Mouse (Mus musculus) testis, adult 2 months (tissue): ENCODE results near the gene Cep68. TPM values are rescaled to one million over a fixed set of nuclear protein-coding genes. Genes with fewer than 3 reads are reported as not detected.

Source experiments
- H3K27ac ChIP-seq: fragments of 200-500 bp; 2 replicates; pipeline ENCODE4 v1.5.1; 2012; ENCODE audit warnings: low read depth, low read length; ENCODE audit not compliant: control insufficient read depth, insufficient read depth
- H3K27me3 ChIP-seq: fragments of 200-500 bp; 2 replicates; pipeline ENCODE4 v1.6.1; 2012; ENCODE audit warnings: mild to moderate bottlenecking, low read length, moderate library complexity; ENCODE audit not compliant: control insufficient read depth, insufficient read depth
- H3K36me3 ChIP-seq: fragments of 200-500 bp; 2 replicates; pipeline ENCODE4 v1.6.1; 2012; ENCODE audit warnings: mild to moderate bottlenecking, low read length; ENCODE audit not compliant: control insufficient read depth, insufficient read depth
- H3K4me1 ChIP-seq: fragments of 200-500 bp; 2 replicates; pipeline ENCODE4 v1.6.1; 2012; ENCODE audit warnings: low read length; ENCODE audit not compliant: control insufficient read depth, insufficient read depth
- H3K4me3 ChIP-seq: fragments of 200-500 bp; 2 replicates; pipeline ENCODE4 v1.5.1; 2012; ENCODE audit warnings: low read depth, mild to moderate bottlenecking, low read length, moderate library complexity, mixed read lengths; ENCODE audit not compliant: control insufficient read depth
- CTCF ChIP-seq: fragments of 200-500 bp; IDR thresholded peaks from 2 replicates; pipeline ENCODE4 v1.5.1; 2012; ENCODE audit warnings: low read depth, mild to moderate bottlenecking, inconsistent platforms, low read length, moderate library complexity; ENCODE audit not compliant: control insufficient read depth, insufficient read depth, insufficient replicate concordance
- POLR2A ChIP-seq: fragments of 200-500 bp; IDR thresholded peaks from 2 replicates; pipeline ENCODE4 v1.6.1; 2012; ENCODE audit warnings: low read depth, mild to moderate bottlenecking, inconsistent platforms, low read length, moderate library complexity; ENCODE audit not compliant: control insufficient read depth
- polyA plus RNA-seq: library from polyadenylated mRNA; depleted of rRNA; stranded (reverse); fragments of >200 nt; gene quantifications from 2 replicates; pipeline ENCODE4 v1.2.3, GENCODE M21; 2012

Cep68 gene
- polyA plus RNA-seq, 1 experiment, result 7.2 TPM

DNA sequence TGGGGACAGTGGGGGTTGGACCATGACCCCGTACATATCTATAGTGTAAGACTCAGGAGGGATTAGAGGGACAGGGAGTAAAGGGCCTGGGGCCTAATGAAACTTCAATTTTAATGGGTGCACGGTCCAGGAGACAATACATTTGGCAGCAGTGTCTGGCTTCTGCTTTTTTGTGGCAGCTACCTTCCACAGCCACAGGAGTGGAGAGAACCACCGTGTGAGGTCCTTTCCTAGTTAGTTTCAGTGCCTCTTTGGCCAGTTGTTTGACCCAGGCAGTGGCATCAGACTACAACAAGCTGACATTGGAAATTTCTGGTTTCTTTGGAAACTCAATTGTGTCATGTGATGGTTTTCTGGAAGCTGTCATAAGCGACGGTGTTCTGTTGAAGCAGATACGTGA is 20.7 kb upstream of the Cep68 start:
- Histone ChIP-seq H3K4me1 (no peaks in the 10 kb centered on the region), H3K27me3 (no peaks in the 10 kb centered on the region), H3K27ac (no peak overlapping the region), H3K4me3 (no peak overlapping the region), H3K36me3 (no peaks in the 10 kb centered on the region)
- no peak for TF ChIP-seq POLR2A
- no peak for TF ChIP-seq CTCF

DNA sequence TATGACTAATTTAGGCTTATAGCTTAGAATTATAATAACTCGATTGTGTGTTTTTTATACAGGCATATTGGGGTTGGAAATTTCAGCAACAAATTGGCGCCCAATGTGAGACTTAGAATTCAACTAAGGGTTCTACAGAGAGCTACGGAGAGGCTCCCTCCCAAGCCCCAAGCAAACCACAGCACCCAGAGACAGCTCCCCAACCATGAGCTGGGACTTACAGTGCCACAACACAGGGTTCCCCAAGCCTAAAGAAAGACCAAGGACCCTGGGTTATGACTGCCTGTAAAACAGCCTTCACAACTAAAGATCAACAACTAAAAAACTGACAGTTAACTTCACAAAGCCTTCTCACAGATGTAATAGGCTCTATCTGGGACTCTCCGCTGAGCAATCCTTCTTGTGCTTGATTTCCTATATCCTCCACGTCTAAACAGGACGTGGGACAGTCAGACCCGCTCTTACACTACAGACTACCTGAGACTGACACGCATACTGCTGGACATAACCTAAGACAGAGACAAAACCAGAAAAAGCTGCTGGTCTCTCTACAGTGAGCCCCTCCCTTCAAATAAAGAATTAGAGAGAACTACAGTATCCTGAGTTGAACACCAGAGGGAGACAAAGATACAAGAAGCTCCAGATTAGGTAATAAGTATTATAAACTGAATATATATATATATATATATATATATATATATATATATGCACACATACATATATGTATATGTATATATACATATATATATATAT is 13.6 kb upstream of the Cep68 start:
- Histone ChIP-seq H3K27me3 (no peaks in the 10 kb centered on the region), H3K36me3 (no peaks in the 10 kb centered on the region), H3K4me3 (no peak overlapping the region), H3K27ac (no peak overlapping the region), H3K4me1 (no peaks in the 10 kb centered on the region)
- TF ChIP-seq CTCF (no peak), POLR2A (no peak)

DNA sequence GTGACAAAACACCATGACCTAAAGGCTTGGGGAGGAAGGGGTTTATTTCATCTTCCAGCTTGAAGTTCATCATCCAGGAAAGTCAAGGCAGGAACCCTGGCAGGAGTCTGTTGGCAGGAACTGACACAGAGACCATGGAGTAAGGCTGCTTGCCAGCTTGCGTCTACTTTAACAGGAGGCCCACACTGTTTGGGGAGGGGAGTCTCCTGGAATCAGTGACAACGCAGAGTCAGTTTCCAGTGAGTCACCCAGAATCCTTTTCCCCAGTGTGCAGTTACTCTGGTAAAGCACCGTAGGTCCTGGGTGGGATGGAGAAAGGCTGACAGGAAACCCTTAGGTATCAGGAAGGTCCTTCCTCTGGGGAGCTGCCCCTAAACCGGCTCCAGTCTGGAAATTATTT is 5.6 kb upstream of the Cep68 start:
- H3K4me3 ChIP-seq, result no peak overlapping the region
- TF ChIP-seq POLR2A, result no peak
- TF ChIP-seq CTCF, result no peak
- H3K27ac ChIP-seq, result no peak overlapping the region
- no peaks in the 10 kb centered on the region for H3K27me3 ChIP-seq
- H3K36me3 ChIP-seq, result no peaks in the 10 kb centered on the region
- no peaks in the 10 kb centered on the region; the same call in 1 of the 2 replicates for H3K4me1 ChIP-seq

DNA sequence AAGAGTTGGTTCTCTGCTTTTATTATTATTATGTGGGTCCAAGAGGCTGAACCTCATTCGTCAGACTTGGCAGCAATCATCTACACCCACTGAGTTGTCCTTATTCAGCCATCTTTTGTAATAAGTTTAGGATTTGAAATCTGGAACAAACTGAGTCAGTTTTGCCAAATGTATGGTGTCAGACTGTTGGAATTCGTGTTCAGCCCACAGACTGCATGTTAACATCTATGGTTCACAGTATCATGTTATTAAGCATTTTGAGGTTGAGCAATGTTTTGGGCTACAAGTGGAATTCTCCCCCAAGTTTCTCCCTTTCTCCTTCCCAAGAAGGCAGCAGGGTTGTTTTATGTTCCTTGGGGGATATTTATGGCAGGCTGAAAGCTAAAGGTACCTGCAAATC is 3.9 kb upstream of the Cep68 start:
- Histone ChIP-seq H3K27ac (no peak overlapping the region), H3K4me3 (no peak overlapping the region), H3K27me3 (no peaks in the 10 kb centered on the region), H3K36me3 (no peaks in the 10 kb centered on the region), H3K4me1 (peaks cover 3% of the 10 kb centered on the region)
- TF ChIP-seq POLR2A (no peak), CTCF (no peak)

DNA sequence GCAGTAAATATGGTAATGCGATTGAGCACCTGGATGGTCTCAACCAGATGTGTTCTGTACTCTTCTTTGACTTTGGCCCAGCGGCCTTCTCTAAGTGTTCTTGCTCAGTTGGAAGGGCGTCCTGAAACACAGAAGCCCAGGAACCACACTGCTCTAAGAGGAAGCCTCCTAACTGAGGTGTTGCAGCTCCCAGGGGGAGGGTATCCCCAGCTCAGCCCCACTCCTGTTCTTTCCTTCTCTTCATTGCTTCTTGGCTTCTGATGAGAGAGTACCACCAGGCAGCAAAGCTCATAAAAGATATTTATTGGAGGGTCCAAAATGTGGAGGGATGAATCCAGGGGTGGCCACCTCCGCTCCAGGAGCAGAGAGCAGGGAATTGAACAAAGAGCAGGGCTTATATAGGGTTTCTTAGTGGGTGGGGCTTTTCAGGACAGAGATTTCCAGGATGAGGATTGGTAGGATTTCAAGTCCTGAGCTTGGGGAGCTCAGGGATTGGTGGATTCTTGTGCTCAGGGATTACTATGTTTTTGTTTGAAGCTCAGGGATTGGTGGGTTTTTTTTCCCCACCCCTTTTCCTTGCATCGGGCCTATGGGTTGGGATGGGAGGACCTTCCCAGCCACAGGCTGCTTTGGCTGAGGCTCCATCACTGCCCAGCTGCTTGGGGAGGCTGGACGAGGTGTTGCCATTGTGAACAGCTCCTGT is 1.4 kb upstream of the Cep68 start:
- H3K4me1 ChIP-seq, result peaks cover 3% of the 10 kb centered on the region
- no peaks in the 10 kb centered on the region for H3K27me3 ChIP-seq
- no peaks in the 10 kb centered on the region for H3K36me3 ChIP-seq
- TF ChIP-seq CTCF, result no peak
- TF ChIP-seq POLR2A, result no peak
- no peak overlapping the region for H3K27ac ChIP-seq
- H3K4me3 ChIP-seq, result no peak overlapping the region

DNA sequence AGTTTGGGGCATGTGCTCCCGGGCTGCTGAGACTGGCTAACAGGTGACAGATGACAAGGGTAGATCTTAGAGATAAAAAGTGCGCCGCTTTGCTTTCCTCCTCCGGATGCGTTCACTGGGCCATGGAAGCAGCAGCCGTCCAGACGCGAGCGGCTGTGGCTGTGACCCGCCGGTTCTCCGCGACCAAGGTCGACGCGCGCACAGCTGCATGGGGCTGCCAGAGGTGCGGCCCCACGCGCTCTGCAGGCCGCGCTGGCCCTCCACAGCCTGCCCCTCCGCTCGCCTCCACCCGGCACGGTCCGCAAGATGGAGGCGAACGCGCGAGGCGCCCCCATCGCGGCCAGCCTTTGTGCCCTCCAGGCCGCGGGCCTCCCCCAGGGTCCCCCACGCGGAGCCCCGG is 389 bp downstream of the Cep68 start:
- Histone ChIP-seq H3K27ac (peak overlapping the region; percentile 83), H3K4me3 (peak overlapping the region; percentile 93), H3K27me3 (no peaks in the 10 kb centered on the region), H3K36me3 (no peaks in the 10 kb centered on the region; the same call in 1 of the 2 replicates), H3K4me1 (peaks cover 3% of the 10 kb centered on the region)
- TF ChIP-seq POLR2A, result no peak
- no peak for TF ChIP-seq CTCF

DNA sequence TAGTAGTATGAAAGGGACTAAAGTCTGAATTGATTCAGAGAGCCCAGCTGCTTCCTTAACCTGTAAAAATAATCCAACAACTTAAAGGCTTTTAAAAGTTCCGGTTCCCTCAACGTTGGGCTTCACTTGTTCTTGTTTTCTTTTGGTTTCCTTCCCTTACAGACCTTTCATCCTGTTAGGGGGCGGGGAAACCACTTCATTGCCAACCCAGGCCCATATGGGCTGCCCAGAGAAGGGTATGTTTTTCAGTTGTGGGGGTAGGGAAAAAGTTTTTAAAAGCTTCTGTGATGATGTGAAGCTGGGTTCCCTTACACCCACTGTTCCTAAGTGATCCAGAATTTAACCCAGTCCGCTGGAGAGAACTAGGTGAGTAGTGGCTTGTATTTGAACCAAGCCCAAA is 952 bp downstream of the Cep68 start:
- H3K27ac ChIP-seq, result no peak overlapping the region; the same call in 1 of the 2 replicates
- H3K36me3 ChIP-seq, result no peaks in the 10 kb centered on the region; the same call in 1 of the 2 replicates
- peaks cover 3% of the 10 kb centered on the region for H3K4me1 ChIP-seq
- no peaks in the 10 kb centered on the region for H3K27me3 ChIP-seq
- no peak for TF ChIP-seq CTCF
- TF ChIP-seq POLR2A, result no peak
- no peak overlapping the region for H3K4me3 ChIP-seq
